Mouse (Mus musculus): ENCODE measurements at regions not wholly inside any gene's neighbourhood (a gene's known extent, or its start where the extent isn't known, plus 50 kb on each side); places are given as distances from the start of the nearest gene placed in this dataset.

GRCm38 (mm10) chr13:75295818-75296217, 206.2 kb downstream of the Pcsk1 start:
- WGBS: 92% methylated on average over 4 of the region's 4 CpGs
- H3K27me3 ChIP-seq (replicated peaks; ENCODE audit: insufficient read depth, low read length): no peaks in the 10 kb centered on the region
- no peak overlapping the region for H3K9ac ChIP-seq (replicated peaks; ENCODE audit: low read depth)
- ATAC-seq (no peak), DNase-seq (ENCODE audit: low spot score) (no peak)
- no peaks in the 10 kb centered on the region for H3K36me3 ChIP-seq (ENCODE audit: insufficient read depth, low read length)
- H3K9me3 ChIP-seq (ENCODE audit: low read length): no peaks in the 10 kb centered on the region
- H3K4me2 ChIP-seq (replicated peaks; ENCODE audit: low read depth, low read length): no peak overlapping the region
- H3K4me3 ChIP-seq (ENCODE audit: low read depth, low read length): no peak overlapping the region
- H3K4me1 ChIP-seq (ENCODE audit: insufficient read depth, low read depth, low read length): no peaks in the 10 kb centered on the region
- no peak for TF ChIP-seq EP300 (IDR thresholded peaks at IDR 0.05)
- TF ChIP-seq CTCF (IDR thresholded peaks at IDR 0.05): no peak
- no peak overlapping the region for H3K27ac ChIP-seq (ENCODE audit: low read length)

GRCm38 (mm10) chr13:75319780-75320179, 230.2 kb downstream of the Pcsk1 start:
- DNase-seq (ENCODE audit: low spot score) (no peak), ATAC-seq (no peak)
- H3K9me3 ChIP-seq (ENCODE audit: low read length): no peaks in the 10 kb centered on the region

GRCm38 (mm10) chr13:75320239-75320638, 230.6 kb downstream of the Pcsk1 start:
- 24% methylated on average over 1 of the region's 1 CpGs for WGBS
- Histone ChIP-seq H3K9ac (replicated peaks; ENCODE audit: low read depth) (no peak overlapping the region), H3K9me3 (ENCODE audit: low read length) (no peaks in the 10 kb centered on the region), H3K4me2 (replicated peaks; ENCODE audit: low read depth, low read length) (no peak overlapping the region), H3K27me3 (replicated peaks; ENCODE audit: insufficient read depth, low read length) (no peaks in the 10 kb centered on the region), H3K4me3 (ENCODE audit: low read depth, low read length) (no peak overlapping the region), H3K4me1 (ENCODE audit: insufficient read depth, low read depth, low read length) (no peaks in the 10 kb centered on the region), H3K27ac (ENCODE audit: low read length) (no peak overlapping the region), H3K36me3 (ENCODE audit: insufficient read depth, low read length) (no peaks in the 10 kb centered on the region)
- ATAC-seq: no peak
- no peak for DNase-seq (ENCODE audit: low spot score)
- TF ChIP-seq CTCF (IDR thresholded peaks at IDR 0.05) (no peak), EP300 (IDR thresholded peaks at IDR 0.05) (no peak)

More at GRCm38 (mm10) chr13:75319780-75320179, 230.2 kb downstream of the Pcsk1 start:
- H3K27me3 ChIP-seq (replicated peaks; ENCODE audit: insufficient read depth, low read length): no peaks in the 10 kb centered on the region
- H3K4me2 ChIP-seq (replicated peaks; ENCODE audit: low read depth, low read length): no peak overlapping the region
- no peak overlapping the region for H3K4me3 ChIP-seq (ENCODE audit: low read depth, low read length)
- H3K27ac ChIP-seq (ENCODE audit: low read length): no peak overlapping the region
- no peaks in the 10 kb centered on the region for H3K4me1 ChIP-seq (ENCODE audit: insufficient read depth, low read depth, low read length)
- TF ChIP-seq CTCF (IDR thresholded peaks at IDR 0.05): no peak
- TF ChIP-seq EP300 (IDR thresholded peaks at IDR 0.05): no peak
- no peak overlapping the region for H3K9ac ChIP-seq (replicated peaks; ENCODE audit: low read depth)
- H3K36me3 ChIP-seq (ENCODE audit: insufficient read depth, low read length): no peaks in the 10 kb centered on the region

- H3K36me3 ChIP-seq (ENCODE audit: insufficient read depth, low read length): no peaks in the 10 kb centered on the region
- ATAC-seq (peak; percentile 65), DNase-seq (ENCODE audit: low spot score) (peak; percentile 47)
- H3K27ac ChIP-seq (ENCODE audit: low read length): no peak overlapping the region
- no peak overlapping the region for H3K4me3 ChIP-seq (ENCODE audit: low read depth, low read length)
- no peaks in the 10 kb centered on the region for H3K27me3 ChIP-seq (replicated peaks; ENCODE audit: insufficient read depth, low read length)
- no peak overlapping the region for H3K9ac ChIP-seq (replicated peaks; ENCODE audit: low read depth)
- 51% methylated on average over 5 of the region's 5 CpGs for WGBS
- TF ChIP-seq CTCF (IDR thresholded peaks at IDR 0.05) (no peak), EP300 (IDR thresholded peaks at IDR 0.05) (0 out of 2 replicates have a peak, but pooled peaks have one; percentile 49)
- no peaks in the 10 kb centered on the region for H3K4me1 ChIP-seq (ENCODE audit: insufficient read depth, low read depth, low read length)
- no peak overlapping the region for H3K4me2 ChIP-seq (replicated peaks; ENCODE audit: low read depth, low read length)
- no peaks in the 10 kb centered on the region for H3K9me3 ChIP-seq (ENCODE audit: low read length)
Measured at GRCm38 (mm10) chr13:75337054-75337453, 247.4 kb downstream of the Pcsk1 start.

- Histone ChIP-seq H3K36me3 (ENCODE audit: insufficient read depth, low read length) (no peaks in the 10 kb centered on the region), H3K27ac (ENCODE audit: low read length) (no peak overlapping the region), H3K4me1 (ENCODE audit: insufficient read depth, low read depth, low read length) (no peaks in the 10 kb centered on the region), H3K27me3 (replicated peaks; ENCODE audit: insufficient read depth, low read length) (no peaks in the 10 kb centered on the region), H3K9me3 (ENCODE audit: low read length) (no peaks in the 10 kb centered on the region), H3K4me3 (ENCODE audit: low read depth, low read length) (no peak overlapping the region), H3K4me2 (replicated peaks; ENCODE audit: low read depth, low read length) (no peak overlapping the region), H3K9ac (replicated peaks; ENCODE audit: low read depth) (no peak overlapping the region)
- ATAC-seq: no peak
- TF ChIP-seq EP300 (IDR thresholded peaks at IDR 0.05): no peak
- no peak for TF ChIP-seq CTCF (IDR thresholded peaks at IDR 0.05)
- DNase-seq (ENCODE audit: low spot score): no peak
- WGBS: 67% methylated on average over 7 of the region's 7 CpGs
Measured at GRCm38 (mm10) chr13:75343422-75343821, 253.8 kb downstream of the Pcsk1 start.

GRCm38 (mm10) chr13:75366723-75367426, 277.2 kb downstream of the Pcsk1 start:
- WGBS: 67% methylated on average over 3 of the region's 3 CpGs
- ATAC-seq: no peak
- H3K4me3 ChIP-seq (ENCODE audit: low read depth, low read length): no peak overlapping the region

More at GRCm38 (mm10) chr13:75366723-75367426, 277.2 kb downstream of the Pcsk1 start:
- DNase-seq (ENCODE audit: low spot score): no peak
- Histone ChIP-seq H3K27ac (ENCODE audit: low read length) (no peak overlapping the region), H3K27me3 (replicated peaks; ENCODE audit: insufficient read depth, low read length) (no peaks in the 10 kb centered on the region), H3K36me3 (ENCODE audit: insufficient read depth, low read length) (no peaks in the 10 kb centered on the region), H3K9me3 (ENCODE audit: low read length) (no peaks in the 10 kb centered on the region), H3K4me1 (ENCODE audit: insufficient read depth, low read depth, low read length) (no peaks in the 10 kb centered on the region), H3K9ac (replicated peaks; ENCODE audit: low read depth) (no peak overlapping the region), H3K4me2 (replicated peaks; ENCODE audit: low read depth, low read length) (no peak overlapping the region)
- no peak for TF ChIP-seq EP300 (IDR thresholded peaks at IDR 0.05)

All from lung, postnatal 0 days (tissue).